Mouse (Mus musculus): ENCODE results near the gene Ppp4c.

- TF ChIP-seq CTCF (IDR thresholded peaks at IDR 0.05; ENCODE audit: control insufficient read depth, insufficient read depth, insufficient read length) (no peak), CEBPB (IDR thresholded peaks at IDR 0.05; ENCODE audit: low read depth) (no peak), MYOG (IDR thresholded peaks at IDR 0.05; ENCODE audit: control insufficient read depth, extremely low read depth, insufficient read length) (no peak), MAX (IDR thresholded peaks at IDR 0.05) (no peak), MYOD1 (IDR thresholded peaks at IDR 0.05; ENCODE audit: control insufficient read depth, insufficient read length, low read depth) (no peak), FOSL1 (IDR thresholded peaks at IDR 0.05; ENCODE audit: insufficient read depth, low read length, poor library complexity, severe bottlenecking) (no peak)
Observed at GRCm38 (mm10) chr7:126741452-126741851, 50.8 kb downstream of the Ppp4c start.

Measured in C2C12 (cell line).